Mouse (Mus musculus): ENCODE results near the gene Prdm11. TPM values are rescaled to one million over a fixed set of nuclear protein-coding genes. Genes with fewer than 3 reads are reported as not detected.

Prdm11 gene
- total and polyA plus RNA-seq, 2 experiments from 2014 or later, result 2.6 to 12.2 TPM

DNA sequence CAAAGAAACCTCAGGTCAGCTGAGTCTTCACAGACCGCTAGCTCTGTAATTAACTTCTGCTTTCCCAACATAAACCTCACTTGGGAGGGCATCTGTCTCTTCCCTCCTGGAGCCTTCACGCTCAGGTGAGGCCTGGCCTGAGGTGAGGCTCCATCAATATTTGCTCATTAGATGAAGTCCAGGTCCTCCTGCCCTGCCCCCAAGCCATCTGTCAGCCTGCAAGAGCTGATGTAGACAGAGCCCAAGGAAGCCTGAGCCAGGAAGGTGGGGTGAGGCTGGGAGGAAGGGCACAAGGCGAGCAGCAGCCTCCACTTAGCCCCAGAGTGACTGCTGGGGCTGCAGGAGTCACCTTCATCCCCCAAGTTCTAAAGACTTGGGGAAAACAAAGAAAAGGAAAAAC is 110.5 kb downstream of the Prdm11 start:
- no peaks in the 10 kb centered on the region for H3K9me3 ChIP-seq (ENCODE audit: low read length)
- no peak overlapping the region for H3K4me2 ChIP-seq (ENCODE audit: low read depth, low read length, poor library complexity, severe bottlenecking)
- H3K36me3 ChIP-seq (ENCODE audit: insufficient read depth, low read length), result no peaks in the 10 kb centered on the region
- DNase-seq (ENCODE audit: low spot score), result peak; percentile 33
- ATAC-seq (ENCODE audit: low FRiP score), result no peak
- H3K27me3 ChIP-seq (ENCODE audit: insufficient read depth, low read length), result no peaks in the 10 kb centered on the region
- H3K4me1 ChIP-seq (ENCODE audit: insufficient read depth, low read length), result peaks cover 9% of the 10 kb centered on the region; the same call in 1 of the 2 replicates
- H3K27ac ChIP-seq (ENCODE audit: low read depth, low read length), result no peak overlapping the region
- H3K4me3 ChIP-seq (ENCODE audit: low read depth, low read length), result no peak overlapping the region
- 69% methylated on average over 3 of the region's 3 CpGs for WGBS
- TF ChIP-seq CTCF (IDR thresholded peaks at IDR 0.05), result no peak
- no peak overlapping the region for H3K9ac ChIP-seq (replicated peaks; ENCODE audit: low read length, poor library complexity, severe bottlenecking)

DNA sequence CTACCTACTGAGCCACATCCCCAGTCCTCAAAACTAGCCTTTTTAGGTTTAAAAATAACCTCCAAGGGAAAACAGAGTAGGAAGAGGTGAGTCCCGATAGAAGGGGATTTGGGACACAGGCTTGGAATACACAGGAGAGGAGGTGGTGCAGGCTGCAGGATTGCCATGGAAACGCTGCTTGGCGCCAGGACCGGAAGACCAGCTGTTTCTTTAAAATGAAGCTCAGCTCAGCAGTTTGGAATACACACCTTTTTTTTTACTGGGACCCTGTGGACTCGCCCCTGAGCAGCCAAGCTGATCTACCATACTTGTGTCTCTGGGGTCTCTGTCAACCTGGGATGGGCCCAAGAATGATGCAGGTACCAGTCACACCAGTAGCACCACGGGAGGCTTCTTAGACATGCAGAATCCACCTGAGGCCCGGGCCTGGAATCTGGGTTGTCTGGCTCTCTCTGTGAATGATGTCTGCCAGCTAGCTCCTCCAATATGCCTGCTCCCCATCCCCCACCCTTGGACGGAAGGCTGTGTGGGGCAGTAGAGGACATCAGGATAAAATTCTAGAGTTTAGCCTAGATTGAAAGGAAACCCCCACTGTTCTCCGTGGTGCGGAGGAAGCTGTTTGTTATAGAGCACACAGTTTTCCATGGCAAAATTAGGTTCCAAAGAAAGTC is 111.5 kb downstream of the Prdm11 start:
- no peaks in the 10 kb centered on the region for H3K27me3 ChIP-seq (ENCODE audit: insufficient read depth, low read length)
- no peaks in the 10 kb centered on the region for H3K9me3 ChIP-seq (ENCODE audit: low read length)
- peaks cover 9% of the 10 kb centered on the region; the same call in 1 of the 2 replicates for H3K4me1 ChIP-seq (ENCODE audit: insufficient read depth, low read length)
- no peak overlapping the region; the same call in 1 of the 2 replicates for H3K9ac ChIP-seq (replicated peaks; ENCODE audit: low read length, poor library complexity, severe bottlenecking)
- TF ChIP-seq CTCF (IDR thresholded peaks at IDR 0.05), result no peak
- 0 out of 2 replicates have a peak, but pooled peaks have one; percentile 17 for ATAC-seq (ENCODE audit: low FRiP score)
- WGBS, result 8% methylated on average over 10 of the region's 10 CpGs
- peak; percentile 55 for DNase-seq (ENCODE audit: low spot score)
- H3K4me2 ChIP-seq (ENCODE audit: low read depth, low read length, poor library complexity, severe bottlenecking), result peak overlapping the region; percentile 10; the same call in 1 of the 2 replicates
- H3K36me3 ChIP-seq (ENCODE audit: insufficient read depth, low read length), result no peaks in the 10 kb centered on the region
- H3K27ac ChIP-seq (ENCODE audit: low read depth, low read length), result peak overlapping the region; percentile 57; the same call in 1 of the 2 replicates
- no peak overlapping the region for H3K4me3 ChIP-seq (ENCODE audit: low read depth, low read length)

DNA sequence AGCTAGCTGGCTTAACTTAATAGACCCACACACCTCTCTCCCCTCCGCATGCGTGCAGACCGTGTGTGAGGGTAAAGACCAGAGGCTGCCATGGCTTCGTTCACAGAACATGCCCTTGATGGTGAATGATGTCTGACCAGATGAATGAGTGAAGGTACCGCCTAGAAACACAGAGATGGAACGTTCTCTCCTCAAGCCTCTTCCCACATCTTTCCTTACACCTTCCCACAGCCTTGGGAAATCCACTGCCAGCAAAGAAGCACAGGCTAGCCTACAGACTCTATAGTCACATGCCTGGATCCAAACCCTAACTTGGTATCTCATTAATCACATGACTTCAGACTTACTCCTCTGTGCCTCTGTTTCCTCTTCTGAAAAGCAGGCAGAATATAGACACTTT is 112.6 kb downstream of the Prdm11 start:
- ATAC-seq (ENCODE audit: low FRiP score) (no peak), DNase-seq (ENCODE audit: low spot score) (no peak)
- no peak overlapping the region for H3K4me2 ChIP-seq (ENCODE audit: low read depth, low read length, poor library complexity, severe bottlenecking)
- H3K9me3 ChIP-seq (ENCODE audit: low read length), result no peaks in the 10 kb centered on the region
- no peaks in the 10 kb centered on the region for H3K27me3 ChIP-seq (ENCODE audit: insufficient read depth, low read length)
- no peak for TF ChIP-seq CTCF (IDR thresholded peaks at IDR 0.05)
- H3K4me1 ChIP-seq (ENCODE audit: insufficient read depth, low read length), result peaks cover 9% of the 10 kb centered on the region; the same call in 1 of the 2 replicates
- 88% methylated on average over 6 of the region's 6 CpGs for WGBS
- H3K9ac ChIP-seq (replicated peaks; ENCODE audit: low read length, poor library complexity, severe bottlenecking), result no peak overlapping the region
- H3K36me3 ChIP-seq (ENCODE audit: insufficient read depth, low read length), result no peaks in the 10 kb centered on the region
- H3K4me3 ChIP-seq (ENCODE audit: low read depth, low read length), result no peak overlapping the region
- no peak overlapping the region for H3K27ac ChIP-seq (ENCODE audit: low read depth, low read length)

DNA sequence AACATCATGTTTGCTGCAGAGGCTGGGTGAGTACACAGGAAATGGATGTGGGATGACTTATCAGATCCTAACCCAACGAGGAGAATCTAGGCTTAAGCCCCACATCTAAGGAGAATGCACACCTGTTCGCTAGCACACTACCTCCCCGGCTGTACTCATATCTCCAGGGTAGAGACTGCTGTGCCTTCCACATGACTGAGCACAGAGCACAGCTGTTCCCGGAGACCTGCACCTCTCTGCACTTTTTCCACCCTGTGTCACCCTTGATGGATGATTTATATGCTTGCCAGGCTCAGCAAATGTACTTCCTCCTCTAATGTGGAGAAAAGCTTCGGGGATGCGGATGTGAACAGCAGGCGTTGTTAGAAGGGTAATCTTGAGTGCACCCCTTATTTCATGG is 114.9 kb downstream of the Prdm11 start:
- Histone ChIP-seq H3K9me3 (ENCODE audit: low read length) (no peaks in the 10 kb centered on the region), H3K9ac (replicated peaks; ENCODE audit: low read length, poor library complexity, severe bottlenecking) (no peak overlapping the region), H3K4me3 (ENCODE audit: low read depth, low read length) (no peak overlapping the region), H3K27ac (ENCODE audit: low read depth, low read length) (no peak overlapping the region), H3K4me1 (ENCODE audit: insufficient read depth, low read length) (peaks cover 9% of the 10 kb centered on the region; the same call in 1 of the 2 replicates), H3K4me2 (ENCODE audit: low read depth, low read length, poor library complexity, severe bottlenecking) (no peak overlapping the region), H3K36me3 (ENCODE audit: insufficient read depth, low read length) (no peaks in the 10 kb centered on the region), H3K27me3 (ENCODE audit: insufficient read depth, low read length) (no peaks in the 10 kb centered on the region)
- DNase-seq (ENCODE audit: low spot score) (no peak), ATAC-seq (ENCODE audit: low FRiP score) (no peak)
- TF ChIP-seq CTCF (IDR thresholded peaks at IDR 0.05), result no peak
- WGBS, result 82% methylated on average over 7 of the region's 7 CpGs

DNA sequence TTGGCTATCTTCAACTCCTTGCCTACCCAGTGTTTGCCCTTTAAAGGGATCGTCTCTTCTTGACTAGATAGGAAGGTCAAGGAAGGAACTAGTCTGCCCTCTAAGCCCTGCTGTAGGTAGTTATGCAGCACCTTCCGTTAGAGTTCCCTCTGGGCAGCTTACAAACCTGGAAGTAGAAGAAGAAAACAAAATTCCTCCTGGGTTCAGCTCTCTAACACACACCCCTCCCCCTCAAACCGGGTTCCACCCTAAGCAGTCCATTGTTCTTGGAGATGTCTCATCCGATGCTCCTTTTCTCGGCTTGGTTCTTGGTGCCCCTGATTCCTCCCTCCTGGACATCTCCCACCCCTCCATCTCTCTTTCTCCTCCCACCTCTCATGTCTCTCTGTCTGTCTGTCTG is 116.3 kb downstream of the Prdm11 start:
- DNase-seq (ENCODE audit: low spot score), result no peak
- no peak for ATAC-seq (ENCODE audit: low FRiP score)
- Histone ChIP-seq H3K36me3 (ENCODE audit: insufficient read depth, low read length) (no peaks in the 10 kb centered on the region), H3K9me3 (ENCODE audit: low read length) (no peaks in the 10 kb centered on the region), H3K27ac (ENCODE audit: low read depth, low read length) (no peak overlapping the region), H3K4me2 (ENCODE audit: low read depth, low read length, poor library complexity, severe bottlenecking) (no peak overlapping the region), H3K4me3 (ENCODE audit: low read depth, low read length) (no peak overlapping the region), H3K4me1 (ENCODE audit: insufficient read depth, low read length) (peaks cover 6% of the 10 kb centered on the region; the same call in 1 of the 2 replicates), H3K9ac (replicated peaks; ENCODE audit: low read length, poor library complexity, severe bottlenecking) (no peak overlapping the region), H3K27me3 (ENCODE audit: insufficient read depth, low read length) (no peaks in the 10 kb centered on the region)
- TF ChIP-seq CTCF (IDR thresholded peaks at IDR 0.05), result no peak
- WGBS, result 71% methylated on average over 5 of the region's 5 CpGs

DNA sequence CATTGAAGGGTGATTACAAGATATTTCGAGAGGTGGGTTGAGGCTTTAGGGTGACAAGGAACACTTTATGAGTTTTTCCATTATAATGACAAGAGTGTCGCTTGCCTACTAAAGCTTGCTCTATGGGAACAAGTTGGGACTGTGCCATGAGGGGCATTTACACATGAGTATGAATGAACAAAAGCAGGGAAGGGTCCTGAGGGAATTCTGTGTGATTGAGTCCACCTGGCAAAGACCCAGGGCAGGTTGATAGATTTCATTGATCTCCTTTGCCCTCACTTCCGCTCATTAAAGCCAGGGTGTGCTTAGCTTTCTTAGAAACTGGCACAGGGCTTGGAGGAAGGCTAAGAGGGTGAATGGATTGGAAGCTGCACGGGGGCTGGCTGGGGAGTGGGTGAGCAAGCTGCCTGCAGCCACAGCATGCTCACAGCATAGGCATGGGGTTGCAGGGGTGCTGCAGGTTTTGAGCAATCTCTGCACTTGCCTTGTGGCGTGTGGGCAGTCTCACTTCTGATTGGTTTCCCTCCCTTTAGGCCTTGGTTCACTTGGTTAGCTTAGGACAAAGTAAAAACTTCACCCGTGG is 121.2 kb downstream of the Prdm11 start:
- peaks cover 6% of the 10 kb centered on the region for H3K4me1 ChIP-seq (ENCODE audit: insufficient read depth, low read length)
- no peak for TF ChIP-seq CTCF (IDR thresholded peaks at IDR 0.05)
- WGBS, result 55% methylated on average over 6 of the region's 6 CpGs
- H3K4me3 ChIP-seq (ENCODE audit: low read depth, low read length), result no peak overlapping the region
- no peak overlapping the region for H3K9ac ChIP-seq (replicated peaks; ENCODE audit: low read length, poor library complexity, severe bottlenecking)
- no peak overlapping the region for H3K4me2 ChIP-seq (ENCODE audit: low read depth, low read length, poor library complexity, severe bottlenecking)
- no peaks in the 10 kb centered on the region for H3K9me3 ChIP-seq (ENCODE audit: low read length)
- no peak overlapping the region for H3K27ac ChIP-seq (ENCODE audit: low read depth, low read length)
- ATAC-seq (ENCODE audit: low FRiP score), result no peak
- no peaks in the 10 kb centered on the region for H3K27me3 ChIP-seq (ENCODE audit: insufficient read depth, low read length)
- H3K36me3 ChIP-seq (ENCODE audit: insufficient read depth, low read length), result no peaks in the 10 kb centered on the region; the same call in 1 of the 2 replicates
- DNase-seq (ENCODE audit: low spot score), result no peak

All from midbrain, postnatal 0 days (tissue).